Mouse (Mus musculus) ES-E14 (cell line): ENCODE results near the gene Olfr1158. TPM values are rescaled to one million over a fixed set of nuclear protein-coding genes. Genes with fewer than 3 reads are reported as not detected.

Source experiments
- DNase-seq: peaks from one replicate; pipeline ENCODE4 v3.0.0-alpha.2; 2013; ENCODE audit warnings: low read depth, low spot score
- H3K27ac ChIP-seq: 2 replicates; pipeline ENCODE4 v1.5.1; 2012; ENCODE audit warnings: low read depth, mild to moderate bottlenecking, low read length, moderate library complexity, mixed read lengths; ENCODE audit not compliant: poor library complexity, insufficient read depth, severe bottlenecking
- H3K36me3 ChIP-seq: 2 replicates; pipeline ENCODE4 v1.6.1; 2012; ENCODE audit warnings: mild to moderate bottlenecking, low read length, moderate library complexity, mixed read lengths; ENCODE audit not compliant: control insufficient read depth, poor library complexity, insufficient read depth, severe bottlenecking
- H3K4me1 ChIP-seq, 2 experiments: fragments of 150-350 bp in 1 of 2; sonication (generic) in 1 of 2; 2 replicates each; pipeline ENCODE4 v1.6.1; 2012; ENCODE audit warnings: low read length in 2 of 2, mild to moderate bottlenecking in 1 of 2, mixed read lengths in 1 of 2; ENCODE audit not compliant: control insufficient read depth in 2 of 2, insufficient read depth in 2 of 2, poor library complexity in 1 of 2
- H3K4me3 ChIP-seq, 2 experiments: fragments of 150-350 bp in 1 of 2; sonication (generic) in 1 of 2; 2 replicates each; pipeline ENCODE4 v1.5.1; 2012; ENCODE audit warnings: low read length in 2 of 2, low read depth in 1 of 2, mild to moderate bottlenecking in 1 of 2, mixed read lengths in 1 of 2; ENCODE audit not compliant: insufficient read depth in 1 of 2, poor library complexity in 1 of 2, severe bottlenecking in 1 of 2
- H3K9ac ChIP-seq: 2 replicates; pipeline ENCODE4 v1.6.1; 2012; ENCODE audit warnings: low read depth, mild to moderate bottlenecking, low read length, mixed read lengths; ENCODE audit not compliant: poor library complexity, insufficient read depth, severe bottlenecking
- H3K9me3 ChIP-seq: fragments of 150-350 bp; sonication (generic); 2 replicates; pipeline ENCODE4 v1.6.1; 2012; ENCODE audit warnings: low read depth, mild to moderate bottlenecking, low read length; ENCODE audit not compliant: control insufficient read depth, insufficient read depth
- CHD2 ChIP-seq: IDR thresholded peaks from 2 replicates; pipeline ENCODE4 v1.6.1; 2014; ENCODE audit warnings: mild to moderate bottlenecking, low read depth, low read length, inconsistent platforms
- HCFC1 ChIP-seq: IDR thresholded peaks from 2 replicates; pipeline ENCODE4 v1.6.1; 2012; ENCODE audit warnings: low read length, inconsistent platforms, borderline replicate concordance; ENCODE audit not compliant: insufficient read depth
- MAFK ChIP-seq: IDR thresholded peaks from 2 replicates; pipeline ENCODE4 v1.6.1; 2014; ENCODE audit warnings: mild to moderate bottlenecking, low read depth, low read length, inconsistent platforms; ENCODE audit not compliant: insufficient read depth
- ZC3H11A ChIP-seq: IDR thresholded peaks from 2 replicates; pipeline ENCODE4 v1.6.1; 2012; ENCODE audit warnings: low read depth, mild to moderate bottlenecking, inconsistent platforms, low read length, borderline replicate concordance
- ZNF384 ChIP-seq: IDR thresholded peaks from 2 replicates; pipeline ENCODE4 v1.6.1; 2012; ENCODE audit warnings: low read depth, low read length, inconsistent platforms
- in situ Hi-C, 2 experiments: fragments of 600-800 bp; cut with MboI; formaldehyde crosslinking; loops; one replicate each; pipeline ENCODE4 v1.15.1; 2025; ENCODE audit warnings: low sequenced_read_pairs in 2 of 2, inconsistent platforms in 1 of 2; ENCODE audit not compliant: unreplicated experiment in 2 of 2
- total RNA-seq: library from RNA; depleted of rRNA; stranded (reverse); fragments of 300-350 nt; gene quantifications from 2 replicates; pipeline ENCODE4 v1.2.3, GENCODE M21; 2012; rRNA removed

Olfr1158 gene
- not detected in 2 replicates for total RNA-seq

DNA sequence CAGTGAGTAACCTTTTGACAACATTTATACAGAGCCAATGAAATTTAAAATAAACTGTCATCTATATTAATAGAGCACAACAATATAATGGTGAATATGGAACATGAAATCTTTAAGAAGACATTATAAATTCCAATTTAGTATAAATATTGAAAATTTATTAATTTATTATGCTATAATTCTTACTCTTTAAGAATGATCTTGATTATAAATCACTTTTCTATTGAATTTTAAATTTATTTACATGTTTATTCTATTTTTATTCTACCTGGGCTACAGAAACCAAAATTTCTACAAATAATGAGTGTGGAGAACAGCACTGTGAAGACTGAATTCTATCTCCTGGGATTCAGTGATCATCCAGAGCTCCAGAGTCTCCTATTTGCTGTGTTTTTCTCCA lies at the start of gene Olfr1158:
Olfr1158 (plus strand) TSS at position 301 of the 400 bp plus-strand sequence.
- no peak within 1 kb of the TSS for H3K27ac ChIP-seq
- no peaks in the 10 kb centered on the region for H3K9me3 ChIP-seq
- DNase-seq = no peak
- no peak within 1 kb of the TSS for H3K9ac ChIP-seq
- no peak for TF ChIP-seq HCFC1
- TF ChIP-seq CHD2 = no peak
- no peak for TF ChIP-seq ZNF384
- H3K36me3 ChIP-seq = no peaks in the 10 kb centered on the region
- no peaks in the 10 kb centered on the region for H3K4me1 ChIP-seq
- in situ Hi-C loops = no loop called here
- no peak within 1 kb of the TSS for H3K4me3 ChIP-seq

DNA sequence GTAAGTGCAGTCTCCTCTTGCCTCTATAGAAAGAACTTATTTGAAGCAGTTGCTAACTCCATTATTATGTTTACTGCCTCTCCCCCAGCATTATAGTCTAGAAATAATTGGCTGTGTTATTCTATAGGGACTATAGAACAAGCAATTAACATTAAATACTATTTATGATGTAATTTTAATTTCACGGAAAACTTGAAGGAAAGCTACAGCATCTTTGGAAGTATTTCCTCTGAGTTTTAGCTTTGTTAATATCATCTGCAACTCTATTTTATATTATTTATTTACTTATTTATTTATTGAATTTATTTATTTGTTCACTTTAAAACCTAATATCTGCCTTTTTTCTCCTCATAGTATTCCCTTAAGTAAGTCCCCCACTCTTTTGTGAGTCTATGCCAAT lies 44.9 kb upstream of the Olfr1158 start, which contains the start of gene Olfr1155:
Olfr1155 (minus strand) TSS at position 101 of the 400 bp plus-strand sequence.
- no peak within 1 kb of the TSS for H3K4me3 ChIP-seq
- no peaks in the 10 kb centered on the region for H3K4me1 ChIP-seq
- no peak for TF ChIP-seq ZC3H11A
- no peak for TF ChIP-seq ZNF384
- no peak for TF ChIP-seq CHD2
- TF ChIP-seq HCFC1 = no peak
- peaks cover 3% of the 10 kb centered on the region; the same call in 1 of the 2 replicates for H3K9me3 ChIP-seq
- no peaks in the 10 kb centered on the region for H3K36me3 ChIP-seq
- no peak for DNase-seq
- H3K27ac ChIP-seq = no peak within 1 kb of the TSS
- H3K9ac ChIP-seq = no peak within 1 kb of the TSS
- in situ Hi-C loops = no loop called here

- no peak within 1 kb of the TSS for H3K27ac ChIP-seq
Measured at GRCm38 (mm10) chr2:87953000-87953399, 36.9 kb upstream of the Olfr1158 start, which contains the start of gene Olfr1156. TSS of gene Olfr1156 (minus strand) at chr2:87953100.

DNA sequence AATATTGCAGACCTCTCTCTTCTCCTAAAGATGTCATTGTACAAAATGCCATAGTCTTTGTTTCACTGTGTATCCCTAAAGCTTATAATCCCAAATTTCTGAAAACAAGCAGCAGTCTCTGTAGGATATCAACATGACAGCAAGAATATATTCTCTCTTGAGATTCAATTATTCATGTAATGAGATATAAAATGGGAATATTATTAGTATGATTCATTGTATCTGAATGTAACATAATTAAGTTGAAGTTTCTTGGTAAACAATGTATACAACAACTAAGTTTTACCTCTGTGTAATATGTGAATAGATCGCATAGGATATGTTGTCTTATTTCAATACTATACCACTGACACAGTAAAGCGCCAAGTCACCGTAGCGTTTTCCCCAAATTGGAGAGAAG lies 21.7 kb upstream of the Olfr1158 start, which contains the start of gene Olfr1157:
Olfr1157 (minus strand) TSS at position 101 of the 400 bp plus-strand sequence.
- Histone ChIP-seq H3K4me1 (no peaks in the 10 kb centered on the region), H3K27ac (no peak within 1 kb of the TSS), H3K36me3 (no peaks in the 10 kb centered on the region), H3K9me3 (no peaks in the 10 kb centered on the region), H3K9ac (no peak within 1 kb of the TSS), H3K4me3 (no peak within 1 kb of the TSS)
- no peak for DNase-seq
- in situ Hi-C loops = no loop called here
- TF ChIP-seq HCFC1 (no peak), ZNF384 (no peak), MAFK (no peak), CHD2 (no peak), ZC3H11A (no peak)

More at GRCm38 (mm10) chr2:87953000-87953399, 36.9 kb upstream of the Olfr1158 start, which contains the start of gene Olfr1156:
- Histone ChIP-seq H3K9me3 (no peaks in the 10 kb centered on the region), H3K36me3 (no peaks in the 10 kb centered on the region), H3K4me1 (no peaks in the 10 kb centered on the region), H3K4me3 (no peak within 1 kb of the TSS), H3K9ac (no peak within 1 kb of the TSS)
- DNase-seq = no peak
- TF ChIP-seq CHD2 (no peak), HCFC1 (no peak), ZNF384 (no peak), ZC3H11A (no peak), MAFK (no peak)
- in situ Hi-C loops = no loop called here

DNA sequence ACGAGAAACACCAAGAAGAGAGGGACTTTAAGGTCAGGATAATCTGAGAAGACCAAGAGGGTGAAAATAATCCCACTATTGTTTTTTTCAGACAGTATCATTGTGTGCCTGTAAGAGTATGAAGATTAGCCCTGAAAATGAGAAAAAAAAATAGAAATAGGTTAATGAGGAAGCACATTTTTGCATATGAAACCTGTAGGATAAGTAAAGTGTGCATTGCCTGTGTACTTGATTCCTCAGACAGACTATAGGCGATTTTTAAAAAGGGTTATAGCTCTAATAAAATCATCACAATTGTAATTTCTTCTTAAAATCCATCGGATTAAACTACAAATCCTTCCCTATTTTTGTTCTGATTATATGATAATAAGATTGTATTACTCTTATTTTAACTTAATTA lies 15.3 kb upstream of the Olfr1158 start, which contains the start of gene Olfr74:
Olfr74 (minus strand) TSS at position 101 of the 400 bp plus-strand sequence.
- Histone ChIP-seq H3K9ac (no peak within 1 kb of the TSS), H3K27ac (no peak within 1 kb of the TSS), H3K4me1 (no peaks in the 10 kb centered on the region), H3K9me3 (no peaks in the 10 kb centered on the region), H3K36me3 (no peaks in the 10 kb centered on the region), H3K4me3 (no peak within 1 kb of the TSS)
- TF ChIP-seq MAFK = no peak
- in situ Hi-C loops = no loop called here
- no peak for DNase-seq
